Mouse (Mus musculus) neural tube, embryonic 15.5 days (tissue): Measurements from ENCODE around the gene Rbms3. TPM values are rescaled to one million over a fixed set of nuclear protein-coding genes. Genes with fewer than 3 reads are reported as not detected.

Source experiments
- ATAC-seq: fragments of 200-750 bp; cut with Nextera tagmentation; 2 replicates; pipeline ENCODE4 v1.8.0; 2017; ENCODE audit warnings: mild to moderate bottlenecking, moderate TSS enrichment, moderate library complexity; ENCODE audit not compliant: low FRiP score
- H3K27ac ChIP-seq: fragments of 300-500 bp; sonication (generic); replicated peaks from 2 replicates; pipeline ENCODE4 v1.5.1; 2015; ENCODE audit warnings: mild to moderate bottlenecking, inconsistent platforms
- H3K27me3 ChIP-seq: fragments of 300-500 bp; sonication (generic); replicated peaks from 2 replicates; pipeline ENCODE4 v1.6.1; 2015; ENCODE audit warnings: inconsistent platforms
- H3K36me3 ChIP-seq: fragments of 300-500 bp; sonication (generic); 2 replicates; pipeline ENCODE4 v1.6.1; 2015; ENCODE audit warnings: inconsistent platforms
- H3K4me1 ChIP-seq: fragments of 300-500 bp; sonication (generic); 2 replicates; pipeline ENCODE4 v1.6.1; 2015; ENCODE audit warnings: inconsistent platforms
- H3K4me2 ChIP-seq: fragments of 300-500 bp; sonication (generic); 2 replicates; pipeline ENCODE4 v1.6.1; 2015; ENCODE audit warnings: inconsistent platforms, mild to moderate bottlenecking, moderate library complexity
- H3K4me3 ChIP-seq: fragments of 300-500 bp; sonication (generic); replicated peaks from 2 replicates; pipeline ENCODE4 v1.5.1; 2015; ENCODE audit warnings: mild to moderate bottlenecking, inconsistent platforms
- H3K9ac ChIP-seq: fragments of 300-500 bp; sonication (generic); replicated peaks from 2 replicates; pipeline ENCODE4 v1.6.1; 2015; ENCODE audit warnings: mild to moderate bottlenecking, inconsistent platforms
- H3K9me3 ChIP-seq: fragments of 300-500 bp; sonication (generic); replicated peaks from 2 replicates; pipeline ENCODE4 v1.6.1; 2016; ENCODE audit warnings: inconsistent platforms
- WGBS: fragments of 180-500 bp; shearing (Covaris S2); methylation state at CpG from one replicate; pipeline ENCODE4 v1.1.7; 2015; ENCODE audit warnings: mixed read lengths; 5-methylcytosine and 5-hydroxymethylcytosine counted together
- polyA plus RNA-seq: library from polyadenylated mRNA; unstranded; fragments of >200 nt; fragmentation: Nextera tagmentation; extraction: Ambion mirVana; gene quantifications from 2 replicates; pipeline ENCODE4 v1.2.1, GENCODE M21; 2015

Rbms3 gene
- polyA plus RNA-seq, 1 experiment from 2014 or later = 83.4 TPM

GRCm38 (mm10) chr9:117370086-117370485 lies 259.6 kb downstream of the Rbms3 start:
- Histone ChIP-seq H3K27me3 (no peaks in the 10 kb centered on the region), H3K9ac (no peak overlapping the region), H3K36me3 (no peaks in the 10 kb centered on the region), H3K4me1 (peaks cover 9% of the 10 kb centered on the region), H3K4me3 (no peak overlapping the region), H3K4me2 (no peak overlapping the region), H3K9me3 (no peaks in the 10 kb centered on the region), H3K27ac (no peak overlapping the region)
- no peak for ATAC-seq
- 96% methylated on average over 6 of the region's 6 CpGs for WGBS

GRCm38 (mm10) chr9:117368016-117368415 lies 261.7 kb downstream of the Rbms3 start:
- Histone ChIP-seq H3K9me3 (no peaks in the 10 kb centered on the region), H3K27ac (no peak overlapping the region), H3K36me3 (no peaks in the 10 kb centered on the region), H3K9ac (no peak overlapping the region), H3K4me1 (peaks cover 12% of the 10 kb centered on the region), H3K4me2 (no peak overlapping the region), H3K4me3 (no peak overlapping the region), H3K27me3 (no peaks in the 10 kb centered on the region)
- no peak for ATAC-seq
- over 99% methylated on average over 4 of the region's 4 CpGs for WGBS

- WGBS = 10% methylated on average over 3 of the region's 3 CpGs
- H3K4me3 ChIP-seq = no peak overlapping the region
- H3K27me3 ChIP-seq = no peaks in the 10 kb centered on the region
- 0 out of 2 replicates have a peak overlapping the region, but pooled peaks have one; percentile 33 for H3K27ac ChIP-seq
- H3K9ac ChIP-seq = no peak overlapping the region
- no peaks in the 10 kb centered on the region for H3K36me3 ChIP-seq
- no peaks in the 10 kb centered on the region for H3K9me3 ChIP-seq
- H3K4me1 ChIP-seq = peaks cover 12% of the 10 kb centered on the region
- no peak overlapping the region for H3K4me2 ChIP-seq
- peak; percentile 66; the same call in 1 of the 2 replicates for ATAC-seq
Measured at GRCm38 (mm10) chr9:117364610-117365009, 265.1 kb downstream of the Rbms3 start.

- 15% methylated on average over 5 of the region's 5 CpGs for WGBS
- no peak overlapping the region for H3K4me3 ChIP-seq
- H3K36me3 ChIP-seq = no peaks in the 10 kb centered on the region
- no peak overlapping the region for H3K9ac ChIP-seq
- peaks cover 19% of the 10 kb centered on the region for H3K4me1 ChIP-seq
- no peak overlapping the region for H3K27ac ChIP-seq
- ATAC-seq = no peak
- no peaks in the 10 kb centered on the region for H3K9me3 ChIP-seq
- no peaks in the 10 kb centered on the region for H3K27me3 ChIP-seq
- H3K4me2 ChIP-seq = no peak overlapping the region
Measured at GRCm38 (mm10) chr9:117361431-117361830, 268.3 kb downstream of the Rbms3 start.

GRCm38 (mm10) chr9:117356764-117357442 lies 272.8 kb downstream of the Rbms3 start:
- Histone ChIP-seq H3K27me3 (no peaks in the 10 kb centered on the region), H3K9me3 (no peaks in the 10 kb centered on the region), H3K4me1 (peaks cover 7% of the 10 kb centered on the region), H3K36me3 (no peaks in the 10 kb centered on the region), H3K27ac (0 out of 2 replicates have a peak overlapping the region, but pooled peaks have one; percentile 10), H3K4me2 (peak overlapping the region; percentile 0; the same call in 1 of the 2 replicates), H3K4me3 (no peak overlapping the region), H3K9ac (no peak overlapping the region)
- 10% methylated on average over 9 of the region's 9 CpGs for WGBS
- ATAC-seq = peak; percentile 87

- no peak overlapping the region for H3K4me2 ChIP-seq
- ATAC-seq = no peak
- no peaks in the 10 kb centered on the region for H3K9me3 ChIP-seq
- no peak overlapping the region for H3K4me3 ChIP-seq
- H3K36me3 ChIP-seq = no peaks in the 10 kb centered on the region
- no peaks in the 10 kb centered on the region for H3K27me3 ChIP-seq
- no peak overlapping the region for H3K9ac ChIP-seq
- 85% methylated on average over 5 of the region's 5 CpGs for WGBS
- no peak overlapping the region for H3K27ac ChIP-seq
- H3K4me1 ChIP-seq = peaks cover 7% of the 10 kb centered on the region
Measured at GRCm38 (mm10) chr9:117355501-117355900, 274.2 kb downstream of the Rbms3 start.

- H3K4me1 ChIP-seq = no peaks in the 10 kb centered on the region
- H3K9me3 ChIP-seq = no peaks in the 10 kb centered on the region
- no peak overlapping the region for H3K4me2 ChIP-seq
- WGBS = 85% methylated on average over 4 of the region's 4 CpGs
- H3K36me3 ChIP-seq = no peaks in the 10 kb centered on the region
- H3K4me3 ChIP-seq = no peak overlapping the region
- no peak for ATAC-seq
- H3K27ac ChIP-seq = no peak overlapping the region
- H3K9ac ChIP-seq = no peak overlapping the region
- no peaks in the 10 kb centered on the region for H3K27me3 ChIP-seq
Measured at GRCm38 (mm10) chr9:117342336-117342735, 287.4 kb downstream of the Rbms3 start.

GRCm38 (mm10) chr9:117330681-117331080 lies 299.0 kb downstream of the Rbms3 start:
- H3K4me3 ChIP-seq = no peak overlapping the region
- no peak for ATAC-seq
- no peak overlapping the region for H3K27ac ChIP-seq
- H3K9me3 ChIP-seq = no peaks in the 10 kb centered on the region
- no peak overlapping the region for H3K9ac ChIP-seq
- 87% methylated on average over 5 of the region's 5 CpGs for WGBS
- no peaks in the 10 kb centered on the region for H3K4me1 ChIP-seq
- H3K27me3 ChIP-seq = no peaks in the 10 kb centered on the region
- no peaks in the 10 kb centered on the region for H3K36me3 ChIP-seq
- no peak overlapping the region for H3K4me2 ChIP-seq

- ATAC-seq = no peak
- Histone ChIP-seq H3K36me3 (no peaks in the 10 kb centered on the region), H3K4me1 (0 out of 2 replicates have a peak, but pooled peaks cover 3% of the 10 kb centered on the region), H3K4me2 (no peak overlapping the region), H3K9ac (no peak overlapping the region), H3K27ac (no peak overlapping the region), H3K4me3 (no peak overlapping the region), H3K27me3 (no peaks in the 10 kb centered on the region), H3K9me3 (no peaks in the 10 kb centered on the region)
- 83% methylated on average over 3 of the region's 3 CpGs for WGBS
Measured at GRCm38 (mm10) chr9:117319271-117319670, 310.4 kb downstream of the Rbms3 start.

- no peak overlapping the region for H3K9ac ChIP-seq
- no peak overlapping the region for H3K4me3 ChIP-seq
- H3K27me3 ChIP-seq = no peaks in the 10 kb centered on the region
- no peak overlapping the region for H3K27ac ChIP-seq
- H3K4me1 ChIP-seq = 0 out of 2 replicates have a peak, but pooled peaks cover 3% of the 10 kb centered on the region
- 50% methylated on average over 4 of the region's 4 CpGs for WGBS
- no peaks in the 10 kb centered on the region for H3K9me3 ChIP-seq
- no peaks in the 10 kb centered on the region for H3K36me3 ChIP-seq
- ATAC-seq = no peak
- no peak overlapping the region for H3K4me2 ChIP-seq
Measured at GRCm38 (mm10) chr9:117318461-117318860, 311.3 kb downstream of the Rbms3 start.

- Histone ChIP-seq H3K27me3 (no peaks in the 10 kb centered on the region), H3K4me1 (0 out of 2 replicates have a peak, but pooled peaks cover 3% of the 10 kb centered on the region), H3K27ac (no peak overlapping the region), H3K9me3 (no peaks in the 10 kb centered on the region), H3K36me3 (no peaks in the 10 kb centered on the region), H3K9ac (no peak overlapping the region), H3K4me2 (no peak overlapping the region), H3K4me3 (no peak overlapping the region)
- WGBS = 97% methylated on average over 7 of the region's 7 CpGs
- no peak for ATAC-seq
Measured at GRCm38 (mm10) chr9:117317251-117317650, 312.5 kb downstream of the Rbms3 start.

GRCm38 (mm10) chr9:117313642-117314041 lies 316.1 kb downstream of the Rbms3 start:
- no peak overlapping the region for H3K4me2 ChIP-seq
- no peak overlapping the region for H3K9ac ChIP-seq
- no peak for ATAC-seq
- no peaks in the 10 kb centered on the region for H3K27me3 ChIP-seq
- H3K4me3 ChIP-seq = no peak overlapping the region
- no peak overlapping the region for H3K27ac ChIP-seq
- 0 out of 2 replicates have a peak, but pooled peaks cover 3% of the 10 kb centered on the region for H3K9me3 ChIP-seq
- WGBS = 72% methylated on average over 11 of the region's 11 CpGs
- no peaks in the 10 kb centered on the region for H3K4me1 ChIP-seq
- H3K36me3 ChIP-seq = no peaks in the 10 kb centered on the region
